Mouse (Mus musculus): ENCODE data around the gene Cbr2.

GRCm38 (mm10) chr11:120697741-120698140, 34.2 kb downstream of the Cbr2 start:
- TF ChIP-seq CTCF (IDR thresholded peaks at IDR 0.05; ENCODE audit: borderline replicate concordance, control insufficient read depth, extremely low read depth, insufficient read depth, low read length, poor library complexity) (no peak), POLR2A (IDR thresholded peaks at IDR 0.05; ENCODE audit: control insufficient read depth, extremely low read depth, insufficient read depth, low read length, poor library complexity) (no peak)

Measured in thymus, adult 2 months (tissue).